Mouse (Mus musculus) embryonic facial prominence, embryonic 10.5 days (tissue): ENCODE data around the gene Ssmem1. TPM values are rescaled to one million over a fixed set of nuclear protein-coding genes. Genes with fewer than 3 reads are reported as not detected.
A peak's percentile ranks its signal among the peaks of the same experiment; 100 is the strongest.

Source experiments
- DNase-seq: peaks from one replicate; pipeline ENCODE4 v3.0.0-alpha.2; 2017; ENCODE audit warnings: low spot score
- H3K27ac ChIP-seq: fragments of 300-500 bp; sonication (generic); replicated peaks from 2 replicates; pipeline ENCODE4 v1.5.1; 2016; ENCODE audit warnings: mild to moderate bottlenecking
- H3K27me3 ChIP-seq: fragments of 300-500 bp; sonication (generic); replicated peaks from 2 replicates; pipeline ENCODE4 v1.6.1; 2016; ENCODE audit warnings: low read depth, mild to moderate bottlenecking; ENCODE audit not compliant: poor library complexity, severe bottlenecking
- H3K36me3 ChIP-seq: fragments of 300-500 bp; sonication (generic); replicated peaks from 2 replicates; pipeline ENCODE4 v1.6.1; 2016; ENCODE audit warnings: mild to moderate bottlenecking, moderate library complexity
- H3K4me1 ChIP-seq: fragments of 300-500 bp; sonication (generic); 2 replicates; pipeline ENCODE4 v1.6.1; 2016
- H3K4me3 ChIP-seq: fragments of 300-500 bp; sonication (generic); 2 replicates; pipeline ENCODE4 v1.5.1; 2016; ENCODE audit warnings: mild to moderate bottlenecking, moderate library complexity
- H3K9me3 ChIP-seq: fragments of 300-500 bp; sonication (generic); 2 replicates; pipeline ENCODE4 v1.6.1; 2016; ENCODE audit warnings: mild to moderate bottlenecking
- WGBS: fragments of 180-500 bp; shearing (Covaris S2); methylation state at CpG from one replicate; pipeline ENCODE4 v1.1.7; 2016; 5-methylcytosine and 5-hydroxymethylcytosine counted together
- polyA plus RNA-seq: library from polyadenylated mRNA; unstranded; fragments of >200 nt; fragmentation: Nextera tagmentation; extraction: Ambion mirVana; gene quantifications from 2 replicates; pipeline ENCODE4 v1.2.1, GENCODE M21; 2016

Ssmem1 gene
- polyA plus RNA-seq, result 0.19 and 0.40 TPM in 2 replicates

DNA sequence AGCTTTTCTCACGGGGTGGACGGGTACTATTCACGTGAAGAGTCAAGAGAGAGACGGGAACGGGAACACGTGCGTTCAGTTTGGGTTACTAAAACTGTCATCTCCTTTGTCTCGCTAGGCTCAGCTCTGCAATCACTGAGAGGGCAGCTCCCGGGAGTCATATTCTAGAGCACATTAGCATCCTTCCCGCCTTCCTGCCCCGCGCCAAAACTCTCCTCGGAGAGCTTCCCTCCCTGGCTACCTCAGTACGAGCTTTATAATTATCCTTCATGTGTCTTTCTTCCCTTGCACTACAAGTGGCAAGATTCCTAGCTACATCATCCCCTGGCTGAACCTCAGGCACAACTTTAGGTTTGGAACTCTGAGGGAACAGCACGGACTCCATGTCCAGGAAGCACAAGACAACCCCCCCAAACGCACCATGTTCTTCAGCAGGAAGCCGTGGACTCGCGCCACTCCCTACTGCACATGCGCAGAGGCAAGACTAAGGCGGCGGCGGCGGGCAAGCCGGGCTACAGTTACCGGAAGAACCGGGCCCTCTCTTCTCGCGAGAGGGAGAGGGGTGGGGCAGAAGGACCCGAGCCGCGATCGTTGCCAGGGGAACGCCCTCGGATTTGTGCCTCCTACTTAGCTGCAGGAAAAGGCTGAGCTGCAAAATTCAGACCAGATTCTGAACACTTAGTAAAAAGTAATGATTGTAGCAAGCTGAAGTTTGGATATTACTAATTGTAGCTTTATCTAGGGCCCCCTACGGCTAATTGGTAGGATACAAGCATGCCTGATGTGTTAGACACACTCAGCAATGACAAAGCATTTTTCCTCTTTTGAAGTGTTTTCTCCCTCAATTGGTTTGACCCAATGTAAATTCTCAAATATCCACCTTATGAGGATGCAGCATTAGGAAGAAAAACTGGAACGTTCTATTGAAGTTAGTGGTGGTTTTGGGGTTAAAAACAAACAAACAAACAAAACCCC lies at the start of gene Ssmem1, which contains the start of gene Tmem209:
Ssmem1 (plus strand) TSS at position 585 of the 975 bp plus-strand sequence.
Tmem209 (minus strand) TSS at position 519 of the 975 bp plus-strand sequence.
- Histone ChIP-seq H3K36me3 (peaks cover 34% of the 10 kb centered on the region), H3K27ac (peak within 1 kb of the TSS; percentile 98), H3K27me3 (no peaks in the 10 kb centered on the region), H3K9me3 (no peaks in the 10 kb centered on the region), H3K4me1 (peaks cover 29% of the 10 kb centered on the region), H3K4me3 (peak within 1 kb of the TSS; percentile 67)
- DNase-seq, result peak; percentile 100
- WGBS, result under 1% methylated on average over 37 of the region's 37 CpGs

DNA sequence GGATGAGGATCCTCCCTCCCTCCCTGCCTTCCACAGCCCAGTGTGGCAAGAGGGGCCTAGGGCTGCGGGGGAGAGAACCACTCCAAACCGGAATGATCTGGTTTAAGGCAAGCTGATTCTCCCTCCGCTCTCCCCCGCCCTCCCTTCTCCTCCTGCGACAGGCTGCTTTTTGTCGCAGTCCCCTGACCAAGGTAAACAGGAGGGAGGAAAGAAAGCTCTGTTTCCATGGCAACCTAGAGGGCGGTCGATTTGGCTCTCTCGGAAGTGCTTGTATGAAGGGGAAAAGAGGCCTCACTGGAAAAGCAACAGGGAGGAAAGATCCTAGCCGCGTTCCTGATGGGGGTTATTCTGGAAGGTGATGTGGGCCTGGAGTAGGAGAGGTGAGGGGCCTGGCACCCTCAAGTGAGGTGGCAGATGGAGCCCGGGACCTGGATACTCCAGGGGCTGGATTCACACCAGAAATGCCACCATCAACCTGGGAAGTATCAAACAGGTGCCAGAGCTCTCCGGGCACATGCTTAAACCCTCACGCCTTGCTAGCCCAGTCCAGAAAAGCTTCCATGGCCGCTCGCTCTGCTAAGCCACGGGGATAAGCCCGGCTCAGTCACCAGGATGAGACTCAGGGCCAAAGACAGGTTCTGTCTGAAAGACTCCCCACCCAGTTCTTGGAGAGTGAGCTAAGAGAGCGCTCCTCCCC lies 48.8 kb upstream of the Ssmem1 start:
- Histone ChIP-seq H3K4me1 (peaks cover 57% of the 10 kb centered on the region), H3K9me3 (no peaks in the 10 kb centered on the region), H3K36me3 (peaks cover 10% of the 10 kb centered on the region), H3K4me3 (peak overlapping the region; percentile 59), H3K27ac (peak overlapping the region; percentile 99), H3K27me3 (peaks cover 12% of the 10 kb centered on the region)
- 12% methylated on average over 19 of the region's 19 CpGs for WGBS
- DNase-seq, result peak; percentile 93

DNA sequence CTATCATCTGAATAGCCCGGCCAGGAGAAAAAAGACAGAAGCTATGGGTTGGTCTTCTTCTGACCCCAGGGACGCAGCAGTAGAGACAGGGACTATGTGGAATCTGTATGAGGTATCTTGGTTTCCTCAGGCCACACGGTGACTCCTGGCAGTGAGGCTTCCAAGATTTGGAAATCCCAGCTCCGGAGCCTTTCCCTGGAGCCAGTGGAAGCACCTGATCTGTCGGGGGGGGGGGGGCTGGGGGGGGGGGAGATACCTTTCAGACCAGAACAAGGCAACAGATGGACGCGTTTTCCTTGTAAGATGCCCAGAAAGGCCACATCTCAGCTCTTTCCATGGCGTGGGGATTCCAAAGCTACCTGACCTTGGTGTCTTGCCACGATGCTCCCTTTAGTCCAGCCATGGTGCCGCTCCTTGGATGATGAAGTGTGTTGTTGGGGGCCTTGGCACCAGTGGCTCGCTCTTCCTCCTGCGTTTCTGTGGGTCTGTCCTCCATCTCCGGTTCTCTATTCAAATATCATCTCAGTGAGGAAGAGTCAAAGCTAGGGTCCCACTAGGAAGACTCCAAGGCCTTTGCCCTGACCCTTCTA lies 47.8 kb upstream of the Ssmem1 start:
- WGBS, result 84% methylated on average over 13 of the region's 13 CpGs
- H3K36me3 ChIP-seq, result 0 out of 2 replicates have a peak, but pooled peaks cover 3% of the 10 kb centered on the region
- no peak for DNase-seq
- H3K4me3 ChIP-seq, result no peak overlapping the region
- H3K27me3 ChIP-seq, result peaks cover 12% of the 10 kb centered on the region
- H3K4me1 ChIP-seq, result peaks cover 62% of the 10 kb centered on the region
- H3K9me3 ChIP-seq, result no peaks in the 10 kb centered on the region
- H3K27ac ChIP-seq, result peak overlapping the region; percentile 99

DNA sequence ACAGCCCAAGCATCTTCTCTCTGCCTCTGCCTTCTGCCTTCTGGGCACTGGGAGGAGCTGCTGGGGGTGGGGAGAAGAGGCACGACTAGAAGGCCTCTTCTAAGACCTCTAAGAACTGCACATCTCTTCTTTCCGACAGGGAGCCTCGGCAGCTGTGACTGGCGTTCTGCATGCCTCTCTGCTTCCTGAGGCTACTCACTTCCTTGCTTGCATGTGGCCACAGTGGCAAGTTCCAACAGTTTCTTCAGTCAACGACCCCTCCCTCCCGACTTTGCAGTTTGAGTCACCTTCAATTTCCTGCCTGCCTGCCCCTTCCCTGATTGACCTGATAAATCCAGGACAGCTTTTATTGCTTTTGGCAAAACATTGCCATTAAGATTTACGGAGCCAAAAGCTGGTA lies 46.8 kb upstream of the Ssmem1 start:
- Histone ChIP-seq H3K27me3 (peaks cover 12% of the 10 kb centered on the region), H3K4me3 (no peak overlapping the region), H3K4me1 (peaks cover 69% of the 10 kb centered on the region), H3K9me3 (no peaks in the 10 kb centered on the region), H3K27ac (peak overlapping the region; percentile 99), H3K36me3 (no peaks in the 10 kb centered on the region)
- DNase-seq, result peak; percentile 42
- WGBS, result 26% methylated on average over 7 of the region's 7 CpGs

DNA sequence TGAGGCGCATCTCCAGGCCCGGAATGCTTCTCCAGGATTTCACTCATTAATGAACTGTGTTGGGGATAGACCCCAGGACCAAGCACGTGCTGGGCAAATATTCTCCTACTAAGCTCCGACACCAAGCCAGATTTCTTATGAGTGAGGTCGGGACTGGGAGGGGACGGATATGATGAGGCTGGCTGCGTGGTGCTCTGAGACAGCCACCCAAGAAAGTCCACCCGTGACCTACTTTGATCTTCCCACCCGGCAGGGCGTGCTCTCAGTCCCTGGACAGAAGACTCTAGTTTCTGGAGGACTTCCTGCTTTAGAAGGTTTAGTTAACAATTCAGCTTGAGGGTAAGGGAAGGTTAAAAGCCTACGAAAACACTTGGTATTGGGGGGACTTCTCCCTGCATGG lies 44.1 kb upstream of the Ssmem1 start:
- WGBS, result 88% methylated on average over 11 of the region's 11 CpGs
- H3K27ac ChIP-seq, result 0 out of 2 replicates have a peak overlapping the region, but pooled peaks have one; percentile 14

DNA sequence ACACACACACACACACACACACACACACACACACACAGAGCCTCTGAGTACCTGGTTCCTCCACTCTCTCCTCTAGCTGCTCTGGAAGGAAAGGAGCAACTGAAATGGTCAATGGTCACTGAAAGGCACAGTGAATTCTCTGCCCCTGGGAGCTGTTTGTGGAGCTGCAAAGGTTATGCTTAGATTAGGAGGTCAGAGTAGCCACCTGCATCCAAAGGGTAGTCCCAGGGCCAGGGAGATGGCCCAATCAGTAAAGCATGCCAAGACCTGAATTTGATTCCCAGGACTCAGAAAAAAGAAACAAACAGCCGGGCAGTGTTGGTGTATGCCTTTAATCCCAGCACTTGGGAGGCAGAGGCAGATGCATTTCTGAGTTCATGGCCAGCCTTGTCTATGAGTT lies 41.6 kb upstream of the Ssmem1 start:
- Histone ChIP-seq H3K36me3 (0 out of 2 replicates have a peak, but pooled peaks cover 3% of the 10 kb centered on the region), H3K4me3 (no peak overlapping the region), H3K4me1 (peaks cover 43% of the 10 kb centered on the region), H3K9me3 (peaks cover 3% of the 10 kb centered on the region), H3K27ac (peak overlapping the region; percentile 68), H3K27me3 (peaks cover 12% of the 10 kb centered on the region)
- no peak for DNase-seq
- WGBS, result 59% methylated on average over 1 of the region's 1 CpGs

More for the DNA sequence above, 44.1 kb upstream of the Ssmem1 start:
- peaks cover 68% of the 10 kb centered on the region for H3K4me1 ChIP-seq
- no peak for DNase-seq
- H3K4me3 ChIP-seq, result no peak overlapping the region
- H3K27me3 ChIP-seq, result peaks cover 12% of the 10 kb centered on the region
- 0 out of 2 replicates have a peak, but pooled peaks cover 2% of the 10 kb centered on the region for H3K36me3 ChIP-seq
- peaks cover 2% of the 10 kb centered on the region for H3K9me3 ChIP-seq

DNA sequence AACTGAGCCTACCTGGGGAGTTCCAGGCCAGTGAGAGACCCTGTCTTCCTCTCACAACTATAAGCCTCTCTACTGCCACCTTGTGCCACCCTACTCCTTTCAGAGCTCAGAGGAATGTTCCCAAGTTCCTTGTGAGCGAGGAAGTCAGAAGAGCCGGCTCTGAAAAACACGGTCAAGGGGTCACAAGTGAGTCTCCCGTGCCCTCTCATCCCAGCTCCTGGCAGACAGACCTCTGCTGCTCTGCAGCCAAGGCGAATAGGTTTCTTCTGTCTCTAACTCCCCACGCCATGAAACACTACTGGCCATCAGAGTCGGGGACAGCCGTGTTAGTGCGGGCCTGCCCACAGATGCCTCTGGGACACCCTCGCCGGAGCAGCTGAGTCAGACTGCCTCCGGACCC lies 41.0 kb upstream of the Ssmem1 start:
- peaks cover 11% of the 10 kb centered on the region for H3K27me3 ChIP-seq
- DNase-seq, result peak; percentile 44
- H3K4me3 ChIP-seq, result no peak overlapping the region
- WGBS, result 50% methylated on average over 12 of the region's 12 CpGs
- H3K36me3 ChIP-seq, result 0 out of 2 replicates have a peak, but pooled peaks cover 3% of the 10 kb centered on the region
- H3K4me1 ChIP-seq, result peaks cover 38% of the 10 kb centered on the region
- peak overlapping the region; percentile 74 for H3K27ac ChIP-seq
- H3K9me3 ChIP-seq, result peaks cover 3% of the 10 kb centered on the region

DNA sequence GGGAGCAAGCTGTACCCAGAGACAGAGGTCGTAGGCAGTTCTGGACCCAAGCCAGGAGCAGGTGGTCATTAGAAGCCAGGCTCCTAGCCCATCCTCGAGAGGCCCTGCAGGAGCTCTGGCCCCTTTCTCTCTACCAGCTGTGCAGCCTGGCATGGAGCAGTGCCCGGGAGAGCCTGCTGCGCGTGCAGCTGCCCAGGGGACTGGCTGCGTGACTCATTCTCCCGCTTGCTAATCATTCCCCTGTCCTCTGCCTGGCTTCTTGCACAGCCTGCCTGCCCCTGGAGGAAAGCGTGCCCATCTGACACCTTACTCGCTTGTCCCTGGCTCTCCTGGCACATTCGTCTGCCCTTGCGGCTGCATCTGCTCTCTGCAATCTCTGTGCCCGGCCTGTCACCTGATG lies 40.3 kb upstream of the Ssmem1 start:
- WGBS, result 87% methylated on average over 12 of the region's 12 CpGs
- Histone ChIP-seq H3K9me3 (peaks cover 3% of the 10 kb centered on the region), H3K27me3 (peaks cover 4% of the 10 kb centered on the region; the same call in 1 of the 2 replicates), H3K36me3 (0 out of 2 replicates have a peak, but pooled peaks cover 3% of the 10 kb centered on the region), H3K4me1 (peaks cover 32% of the 10 kb centered on the region), H3K27ac (peak overlapping the region; percentile 74), H3K4me3 (no peak overlapping the region)
- no peak for DNase-seq

DNA sequence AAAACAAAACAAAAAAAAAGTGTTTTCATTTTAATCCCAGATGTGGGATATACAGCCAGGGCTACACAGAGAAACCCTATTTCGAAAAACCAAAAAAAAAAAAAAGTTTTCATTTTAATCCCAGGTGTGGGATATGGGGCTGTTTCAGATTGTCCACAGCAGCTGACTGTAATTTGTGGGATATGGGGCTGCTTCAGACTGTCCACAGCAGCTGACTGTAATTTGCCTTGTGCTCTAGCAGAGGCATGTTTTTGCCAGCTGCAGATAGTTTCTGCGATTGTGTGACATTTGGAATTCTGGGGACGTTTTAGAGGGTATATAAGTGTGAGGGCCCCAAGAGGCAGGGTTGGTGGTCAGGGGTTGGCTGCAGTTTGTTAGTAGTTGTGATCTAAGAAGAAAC lies 37.9 kb upstream of the Ssmem1 start:
- Histone ChIP-seq H3K36me3 (0 out of 2 replicates have a peak, but pooled peaks cover 4% of the 10 kb centered on the region), H3K27ac (no peak overlapping the region; the same call in 1 of the 2 replicates), H3K4me1 (peaks cover 23% of the 10 kb centered on the region), H3K4me3 (no peak overlapping the region), H3K9me3 (peaks cover 3% of the 10 kb centered on the region), H3K27me3 (no peaks in the 10 kb centered on the region)
- no peak for DNase-seq
- 68% methylated on average over 3 of the region's 3 CpGs for WGBS

DNA sequence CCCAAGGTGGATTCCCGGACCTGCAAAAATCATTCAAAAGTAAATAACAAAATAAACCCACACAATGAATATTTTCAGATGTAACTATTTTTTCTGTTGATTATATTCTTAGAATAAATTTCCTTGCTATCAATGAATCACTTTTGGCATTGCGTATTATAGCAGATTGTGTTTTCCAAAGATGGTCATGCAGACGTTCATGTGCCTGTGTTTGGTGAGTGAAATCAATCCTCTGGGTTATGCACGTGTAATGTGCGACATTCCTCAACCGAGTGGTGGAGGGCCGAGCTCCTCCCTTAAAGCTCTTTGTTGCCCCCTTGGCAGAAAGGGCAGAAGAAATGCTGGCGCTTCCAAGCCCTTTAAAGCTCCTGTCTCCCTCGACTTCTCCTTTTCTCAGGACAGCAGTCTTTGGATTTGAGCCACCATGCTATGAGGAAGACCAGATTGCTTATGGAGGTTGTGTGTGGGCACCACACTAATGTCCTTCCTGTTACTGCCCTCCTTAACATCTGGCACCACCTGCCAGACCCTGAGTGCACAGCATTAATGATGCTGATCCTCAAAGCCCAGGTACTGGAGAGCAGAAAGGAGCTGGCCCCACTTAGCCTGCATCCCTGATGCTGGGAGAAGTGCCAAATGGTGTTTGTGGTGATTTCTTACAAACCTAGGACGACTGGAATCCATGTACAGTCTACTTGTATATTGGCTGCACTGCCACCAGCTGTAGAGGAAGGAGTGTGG lies 33.5 kb upstream of the Ssmem1 start:
- H3K4me1 ChIP-seq, result no peaks in the 10 kb centered on the region; the same call in none of the 2 replicates
- H3K27ac ChIP-seq, result no peak overlapping the region
- no peak for DNase-seq
- 75% methylated on average over 10 of the region's 10 CpGs for WGBS
- H3K27me3 ChIP-seq, result no peaks in the 10 kb centered on the region
- no peak overlapping the region for H3K4me3 ChIP-seq
- H3K36me3 ChIP-seq, result peaks cover 47% of the 10 kb centered on the region
- no peaks in the 10 kb centered on the region; the same call in 1 of the 2 replicates for H3K9me3 ChIP-seq

DNA sequence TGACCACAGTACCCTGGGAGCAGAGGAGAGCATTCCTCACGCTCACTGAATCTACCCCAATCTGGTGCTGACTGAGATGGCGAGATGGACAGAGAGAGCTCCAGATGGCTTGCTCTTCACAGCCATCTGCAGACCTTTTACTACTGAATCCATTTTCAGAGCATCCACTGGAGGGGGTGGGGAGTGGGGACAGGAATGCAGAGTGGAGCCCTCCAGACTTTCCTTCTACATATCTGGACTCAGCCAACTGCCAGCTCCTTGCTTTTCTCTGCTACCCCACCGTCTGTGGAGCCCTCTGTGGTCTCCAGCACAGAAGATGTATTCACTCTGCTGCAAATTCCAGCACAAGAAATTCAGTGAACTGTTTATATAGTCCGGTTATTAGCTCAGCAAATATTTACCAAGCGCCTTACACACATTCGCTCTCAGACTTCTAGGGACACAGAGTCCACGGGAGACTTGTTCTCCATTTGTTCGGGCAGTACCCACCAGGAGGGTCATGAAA lies 32.4 kb upstream of the Ssmem1 start:
- H3K36me3 ChIP-seq, result peaks cover 57% of the 10 kb centered on the region
- no peak overlapping the region for H3K27ac ChIP-seq
- DNase-seq, result no peak
- H3K4me3 ChIP-seq, result no peak overlapping the region
- no peaks in the 10 kb centered on the region for H3K27me3 ChIP-seq
- WGBS, result 89% methylated on average over 8 of the region's 8 CpGs
- no peaks in the 10 kb centered on the region for H3K9me3 ChIP-seq
- no peaks in the 10 kb centered on the region; the same call in 1 of the 2 replicates for H3K4me1 ChIP-seq
